11 mouse cellular contexts compared by ENCODE assay signal in the genomic region with DNA sequence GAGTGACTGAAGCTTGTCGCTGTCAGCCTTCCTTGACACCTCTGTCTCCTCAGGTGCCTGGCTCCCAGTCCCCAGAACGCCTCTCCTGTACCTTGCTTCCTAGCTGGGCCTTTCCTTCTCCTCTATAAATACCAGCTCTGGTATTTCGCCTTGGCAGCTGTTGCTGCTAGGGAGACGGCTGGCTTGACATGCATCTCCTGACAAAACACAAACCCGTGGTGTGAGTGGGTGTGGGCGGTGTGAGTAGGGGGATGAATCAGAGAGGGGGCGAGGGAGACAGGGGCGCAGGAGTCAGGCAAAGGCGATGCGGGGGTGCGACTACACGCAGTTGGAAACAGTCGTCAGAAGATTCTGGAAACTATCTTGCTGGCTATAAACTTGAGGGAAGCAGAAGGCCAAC. TPM values are rescaled to one million over a fixed set of nuclear protein-coding genes. Genes with fewer than 3 reads are reported as not detected.
A peak's percentile ranks its signal among the peaks of the same experiment; 100 is the strongest.
DNase-seq lines count a peak whose midpoint lies in the region; ATAC-seq lines count a peak whose summit lies in the region.
"Had no signal": no experiment of that assay in that cellular context is flagged by ENCODE, and none has a peak within 500 bp of the region (broad histone marks: within the 10 kb centered on the region; RNA-seq: fewer than 3 reads in every experiment).

No protein-coding gene starts in this region.

- H3K9me3 ChIP-seq in heart, embryonic 16.5 days (replicated peaks; ENCODE audit: control insufficient read depth, low read length), result no peaks in the 10 kb centered on the region
- no peaks in the 10 kb centered on the region for H3K9me3 ChIP-seq in hindbrain, embryonic 10.5 days
- H3K9me3 ChIP-seq: neural tube, embryonic 12.5 days had no signal

- no peak overlapping the region; the same call in 1 of the 2 replicates for H3K4me3 ChIP-seq in heart, embryonic 16.5 days (ENCODE audit: low read length)
- H3K4me3 ChIP-seq in hindbrain, embryonic 10.5 days, result no peak overlapping the region
- H3K4me3 ChIP-seq: neural tube, embryonic 12.5 days had no signal

- peak; percentile 51 to 58 for DNase-seq in left cerebral cortex, adult 18-20 months (ENCODE audit: low spot score in 2 of 2)
- no peak for DNase-seq in left cerebral cortex, postnatal 4 days
- DNase-seq in right cerebral cortex, postnatal 25 days, result peak; percentile 65
- no peak for DNase-seq in retina, postnatal 1 day
- no peak for DNase-seq in hindbrain, embryonic 10.5 days (ENCODE audit: low spot score)
- DNase-seq in cerebellum, postnatal 25 days, result no peak
- DNase-seq: adrenal gland, adult 8-10 months had no signal

- intact Hi-C loops in left cerebral cortex, postnatal 4 days (cut with DNase I), result no loop called here

- H3K9ac ChIP-seq in heart, embryonic 16.5 days (ENCODE audit: low read length), result peak overlapping the region; percentile 78
- H3K9ac ChIP-seq: neural tube, embryonic 12.5 days had no signal

- H3K27me3 ChIP-seq in heart, embryonic 16.5 days (ENCODE audit: control insufficient read depth, insufficient read depth, low read length), result peaks cover 7% of the 10 kb centered on the region; the same call in 1 of the 2 replicates
- H3K27me3 ChIP-seq in hindbrain, embryonic 10.5 days (ENCODE audit: insufficient read depth, poor library complexity, severe bottlenecking), result peaks cover 65% of the 10 kb centered on the region

- H3K4me2 ChIP-seq in heart, embryonic 16.5 days (ENCODE audit: low read depth, low read length), result peak overlapping the region; percentile 63

- WGBS in heart, embryonic 16.5 days, result 26% methylated on average over 13 of the region's 13 CpGs
- WGBS in hindbrain, embryonic 10.5 days, result 71% methylated on average over 13 of the region's 13 CpGs

- peaks cover 39% of the 10 kb centered on the region for H3K4me1 ChIP-seq in heart, embryonic 16.5 days (ENCODE audit: control insufficient read depth, insufficient read depth, low read length)
- H3K4me1 ChIP-seq in hindbrain, embryonic 10.5 days (replicated peaks), result peaks cover 27% of the 10 kb centered on the region

- peak overlapping the region; percentile 96 for H3K27ac ChIP-seq in heart, embryonic 16.5 days (ENCODE audit: low read length)
- no peak overlapping the region for H3K27ac ChIP-seq in hindbrain, embryonic 10.5 days
- H3K27ac ChIP-seq: neural tube, embryonic 12.5 days had no signal

- ATAC-seq in frontal cortex, adult (ENCODE audit: low TSS enrichment), result peak; percentile 79
- ATAC-seq in heart, embryonic 16.5 days (replicated peaks; ENCODE audit: extremely low read depth, insufficient read depth, low FRiP score), result peak; percentile 75

- peaks cover 17% of the 10 kb centered on the region for H3K36me3 ChIP-seq in heart, embryonic 16.5 days (ENCODE audit: control insufficient read depth, insufficient read depth)
- H3K36me3 ChIP-seq in hindbrain, embryonic 10.5 days, result no peaks in the 10 kb centered on the region
- H3K36me3 ChIP-seq: neural tube, embryonic 12.5 days had no signal

RNA-seq across cellular contexts. Expression of gene Des, which starts 0.8 kb away (rescaled TPM):
- under 1 TPM; 0.88 to 0.91 TPM for total RNA-seq in left cerebral cortex, adult 18-20 months (2021)
- 1 to 10 TPM; 1.6 to 2.5 TPM for total RNA-seq in left cerebral cortex, postnatal 4 days (2021)
- 469 and 480 TPM in 2 replicates for polyA plus RNA-seq in heart, embryonic 16.5 days (2015; fragmentation: Nextera tagmentation; extraction: Ambion mirVana)
- 3.8 and 4.5 TPM in 2 replicates for polyA plus RNA-seq in hindbrain, embryonic 10.5 days (2016; fragmentation: Nextera tagmentation; extraction: Ambion mirVana)
- total RNA-seq: common myeloid progenitor, adult 5-6 weeks had no signal

RNA-seq across cellular contexts. Expression of gene Speg, which starts 15.8 kb away (rescaled TPM):
- 100 to 1,000 TPM; 181 to 191 TPM for total RNA-seq in left cerebral cortex, adult 18-20 months (2021)
- total RNA-seq in left cerebral cortex, postnatal 4 days (2021), result 100 to 1,000 TPM; 131 to 143 TPM
- 41.1 and 46.4 TPM in 2 replicates for polyA plus RNA-seq in heart, embryonic 16.5 days (2015; fragmentation: Nextera tagmentation; extraction: Ambion mirVana)
- polyA plus RNA-seq in hindbrain, embryonic 10.5 days (2016; fragmentation: Nextera tagmentation; extraction: Ambion mirVana), result 19.0 and 20.2 TPM in 2 replicates
- total RNA-seq: common myeloid progenitor, adult 5-6 weeks had no signal

RNA-seq across cellular contexts. Expression of gene Dnpep, which starts 41.6 kb away (rescaled TPM):
- 10 to 100 TPM; 56.5 to 57.4 TPM for total RNA-seq in left cerebral cortex, adult 18-20 months (2021)
- total RNA-seq in left cerebral cortex, postnatal 4 days (2021), result 10 to 100 TPM; 87.9 to 96.9 TPM
- polyA plus RNA-seq in heart, embryonic 16.5 days (2015; fragmentation: Nextera tagmentation; extraction: Ambion mirVana), result 129 and 131 TPM in 2 replicates
- 154 and 199 TPM in 2 replicates for polyA plus RNA-seq in hindbrain, embryonic 10.5 days (2016; fragmentation: Nextera tagmentation; extraction: Ambion mirVana)

Comparison
In these comparisons a context has a peak if more than half of its experiments do, and no peak if none do; other contexts are left out.
1. DNase-seq: peak in left cerebral cortex, adult 18-20 months (2 of 2) and right cerebral cortex, postnatal 25 days (single experiment); none in left cerebral cortex, postnatal 4 days (single experiment), retina, postnatal 1 day (single experiment), hindbrain, embryonic 10.5 days (single experiment) and cerebellum, postnatal 25 days (0 of 2).